Mouse (Mus musculus): ENCODE results near the gene 4930404N11Rik.

Gene 4930404N11Rik

GRCm38 (mm10) chr10:81354738-81355477, 10.7 kb downstream of the 4930404N11Rik start:
- no peak for DNase-seq

- DNase-seq = peak; percentile 81
These were observed 13.8 kb downstream of the 4930404N11Rik start for GRCm38 (mm10) chr10:81351678-81352291.

- peak; percentile 99 for DNase-seq
These were observed 15.1 kb downstream of the 4930404N11Rik start, which contains the start of gene Hmg20b for GRCm38 (mm10) chr10:81350351-81351063. Gene Hmg20b (minus strand): TSS chr10:81350480.

GRCm38 (mm10) chr10:81349961-81350350, 15.7 kb downstream of the 4930404N11Rik start:
- DNase-seq = no peak

- DNase-seq = peak; percentile 44
These were observed 16.5 kb downstream of the 4930404N11Rik start for GRCm38 (mm10) chr10:81349146-81349545.

GRCm38 (mm10) chr10:81346453-81347067, 19.1 kb downstream of the 4930404N11Rik start:
- peak; percentile 49 for DNase-seq

- DNase-seq = no peak
These were observed 20.5 kb downstream of the 4930404N11Rik start for GRCm38 (mm10) chr10:81345162-81345534.

- no peak for DNase-seq
These were observed 21.0 kb downstream of the 4930404N11Rik start for GRCm38 (mm10) chr10:81344421-81345161.

GRCm38 (mm10) chr10:81342686-81343505, 22.7 kb downstream of the 4930404N11Rik start, which contains the start of gene Gipc3:
Gene Gipc3 (minus strand): TSS chr10:81343266.
- peak; percentile 32 for DNase-seq

GRCm38 (mm10) chr10:81341333-81341949, 24.2 kb downstream of the 4930404N11Rik start:
- peak; percentile 87 for DNase-seq

- no peak for DNase-seq
These were observed 24.9 kb downstream of the 4930404N11Rik start for GRCm38 (mm10) chr10:81340551-81341332.

- no peak for DNase-seq
These were observed 29.1 kb downstream of the 4930404N11Rik start for GRCm38 (mm10) chr10:81336558-81336957.

GRCm38 (mm10) chr10:81335393-81336340, 29.9 kb downstream of the 4930404N11Rik start:
- DNase-seq = no peak

- no peak for DNase-seq
These were observed 31.3 kb downstream of the 4930404N11Rik start for GRCm38 (mm10) chr10:81334324-81334723.

- no peak for DNase-seq
These were observed 33.3 kb downstream of the 4930404N11Rik start for GRCm38 (mm10) chr10:81332277-81332676.

- no peak for DNase-seq
These were observed 35.6 kb downstream of the 4930404N11Rik start for GRCm38 (mm10) chr10:81330007-81330406.

- DNase-seq = peak; percentile 93
These were observed 36.2 kb downstream of the 4930404N11Rik start for GRCm38 (mm10) chr10:81329194-81329975.

GRCm38 (mm10) chr10:81328386-81328785, 37.2 kb downstream of the 4930404N11Rik start, which contains the start of gene Tbxa2r:
Gene Tbxa2r (plus strand): TSS chr10:81328731.
- DNase-seq = peak; percentile 94

Data from thymus, postnatal 14 days (tissue).